Mouse (Mus musculus) lung, postnatal 0 days (tissue): ENCODE measurements at regions not wholly inside any gene's neighbourhood (a gene's known extent, or its start where the extent isn't known, plus 50 kb on each side); places are given as distances from the start of the nearest gene placed in this dataset.

Source experiments
- CTCF ChIP-seq: IDR thresholded peaks from 2 replicates; pipeline ENCODE4 v1.5.1; 2016; ENCODE audit warnings: antibody characterized with exemption, mild to moderate bottlenecking
- EP300 ChIP-seq: IDR thresholded peaks from 2 replicates; pipeline ENCODE4 v1.6.1; 2016; ENCODE audit warnings: antibody characterized with exemption, mild to moderate bottlenecking, control low read depth

GRCm38 (mm10) chr9:23576314-23576713, 353.4 kb downstream of the Bmper start:
- TF ChIP-seq CTCF (no peak), EP300 (no peak)
